In the genomic region with DNA sequence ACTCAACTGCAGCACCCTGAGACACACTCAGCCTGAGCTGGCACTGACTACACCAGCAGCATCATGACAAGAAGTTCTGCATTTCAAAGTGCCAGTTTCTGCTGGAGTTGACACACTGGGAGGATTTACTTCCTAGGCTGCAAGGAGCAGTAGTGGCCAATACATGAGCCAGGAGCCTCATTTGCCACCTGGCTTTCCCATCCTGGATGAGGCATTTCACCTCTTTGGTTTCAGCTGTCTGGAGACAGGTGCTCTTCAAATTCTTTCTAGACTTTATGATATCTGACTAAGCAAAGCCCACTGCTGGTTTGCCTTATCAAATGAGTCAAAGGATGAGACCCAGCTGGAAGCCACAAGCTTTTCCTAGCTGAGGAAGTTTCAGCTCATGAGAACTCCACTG, we compare ENCODE assay signal across 26 mouse cellular contexts. TPM values are rescaled to one million over a fixed set of nuclear protein-coding genes. Genes with fewer than 3 reads are reported as not detected.
DNase-seq lines count a peak whose midpoint lies in the region; ATAC-seq and TF ChIP-seq lines count a peak whose summit lies in the region.
"Had no signal": no experiment of that assay in that cellular context is flagged by ENCODE, and none has a peak within 500 bp of the region (broad histone marks: within the 10 kb centered on the region; RNA-seq: fewer than 3 reads in every experiment).

No protein-coding gene starts in this region.

- no peak overlapping the region for H3K9ac ChIP-seq in embryonic facial prominence, embryonic 13.5 days
- H3K9ac ChIP-seq in liver, embryonic 11.5 days (ENCODE audit: low read depth, low read length), result no peak overlapping the region
- no peak overlapping the region for H3K9ac ChIP-seq in liver, embryonic 12.5 days
- H3K9ac ChIP-seq: embryonic facial prominence, embryonic 12.5 days; embryonic facial prominence, embryonic 15.5 days; forebrain, embryonic 12.5 days had no signal

- H3K36me3 ChIP-seq in embryonic facial prominence, embryonic 13.5 days, result 0 out of 2 replicates have a peak, but pooled peaks cover 7% of the 10 kb centered on the region
- no peaks in the 10 kb centered on the region; the same call in 1 of the 2 replicates for H3K36me3 ChIP-seq in embryonic facial prominence, embryonic 10.5 days (replicated peaks)
- H3K36me3 ChIP-seq in heart, embryonic 10.5 days, result no peaks in the 10 kb centered on the region
- H3K36me3 ChIP-seq in liver, embryonic 11.5 days (ENCODE audit: control insufficient read depth, insufficient read depth, low read length), result no peaks in the 10 kb centered on the region
- no peaks in the 10 kb centered on the region for H3K36me3 ChIP-seq in liver, embryonic 12.5 days
- peaks cover 6% of the 10 kb centered on the region for H3K36me3 ChIP-seq in C2C12 (ENCODE audit: control insufficient read depth, insufficient read depth)
- H3K36me3 ChIP-seq: embryonic facial prominence, embryonic 12.5 days; embryonic facial prominence, embryonic 15.5 days; forebrain, embryonic 12.5 days had no signal

- no peak for TF ChIP-seq CTCF in C2C12 (IDR thresholded peaks at IDR 0.05; ENCODE audit: control insufficient read depth, insufficient read depth, insufficient read length)

- no peak overlapping the region for H3K4me2 ChIP-seq in embryonic facial prominence, embryonic 13.5 days
- no peak overlapping the region for H3K4me2 ChIP-seq in liver, embryonic 11.5 days
- H3K4me2 ChIP-seq in liver, embryonic 12.5 days, result no peak overlapping the region
- H3K4me2 ChIP-seq: embryonic facial prominence, embryonic 12.5 days; embryonic facial prominence, embryonic 15.5 days; forebrain, embryonic 12.5 days had no signal

- H3ac ChIP-seq in C2C12 (ENCODE audit: control insufficient read depth, insufficient read length, low read depth), result no peak overlapping the region

- no peaks in the 10 kb centered on the region for H3K27me3 ChIP-seq in embryonic facial prominence, embryonic 13.5 days
- no peaks in the 10 kb centered on the region for H3K27me3 ChIP-seq in embryonic facial prominence, embryonic 10.5 days (replicated peaks; ENCODE audit: low read depth, poor library complexity, severe bottlenecking)
- no peaks in the 10 kb centered on the region for H3K27me3 ChIP-seq in heart, embryonic 10.5 days (ENCODE audit: insufficient read depth, poor library complexity, severe bottlenecking)
- no peaks in the 10 kb centered on the region for H3K27me3 ChIP-seq in liver, embryonic 11.5 days (replicated peaks; ENCODE audit: control insufficient read depth, insufficient read depth, low read length)
- no peaks in the 10 kb centered on the region for H3K27me3 ChIP-seq in liver, embryonic 12.5 days (replicated peaks)
- no peaks in the 10 kb centered on the region for H3K27me3 ChIP-seq in C2C12 (ENCODE audit: control insufficient read depth, insufficient read depth, insufficient read length)
- H3K27me3 ChIP-seq: embryonic facial prominence, embryonic 12.5 days; embryonic facial prominence, embryonic 15.5 days; forebrain, embryonic 12.5 days had no signal

- no peaks in the 10 kb centered on the region for H3K79me2 ChIP-seq in C2C12 (ENCODE audit: control insufficient read depth, insufficient read depth)

- DNase-seq in embryonic facial prominence, embryonic 10.5 days (ENCODE audit: low spot score), result no peak
- peak; percentile 67 for DNase-seq in heart, embryonic 10.5 days (ENCODE audit: low spot score)
- DNase-seq in heart, adult 8-10 months (ENCODE audit: low spot score), result no peak
- peak; percentile 23 for DNase-seq in liver, embryonic 11.5 days (ENCODE audit: low spot score)
- DNase-seq: adrenal gland, adult 2 months; adrenal gland, postnatal 10 days; adrenal gland, postnatal 25 days; B cell, adult 2 months; cerebellum, adult 11 months; cerebellum, adult 18-20 months; cerebellum, adult 8-10 months; cerebellum, adult 9-11 months; cerebellum, postnatal 14 days; cerebellum, postnatal 36 days; embryo, embryonic 11 days had no signal

- no peak overlapping the region for H3K4me3 ChIP-seq in embryonic facial prominence, embryonic 13.5 days
- no peak overlapping the region for H3K4me3 ChIP-seq in embryonic facial prominence, embryonic 10.5 days
- H3K4me3 ChIP-seq in heart, embryonic 10.5 days, result no peak overlapping the region
- H3K4me3 ChIP-seq in liver, embryonic 11.5 days (ENCODE audit: low read depth, low read length), result no peak overlapping the region
- H3K4me3 ChIP-seq in liver, embryonic 12.5 days, result no peak overlapping the region
- H3K4me3 ChIP-seq in C2C12 (ENCODE audit: insufficient read depth, poor library complexity, severe bottlenecking), result no peak overlapping the region
- H3K4me3 ChIP-seq: embryonic facial prominence, embryonic 12.5 days; embryonic facial prominence, embryonic 15.5 days; erythroblast, embryonic 14.5 days; forebrain, embryonic 10.5 days; forebrain, embryonic 12.5 days had no signal

- no peaks in the 10 kb centered on the region for H3K79me3 ChIP-seq in C2C12 (ENCODE audit: low read depth)

- peaks cover 45% of the 10 kb centered on the region for H3K4me1 ChIP-seq in embryonic facial prominence, embryonic 13.5 days
- peaks cover 41% of the 10 kb centered on the region for H3K4me1 ChIP-seq in embryonic facial prominence, embryonic 10.5 days
- peaks cover 43% of the 10 kb centered on the region for H3K4me1 ChIP-seq in heart, embryonic 10.5 days
- peaks cover 4% of the 10 kb centered on the region for H3K4me1 ChIP-seq in liver, embryonic 11.5 days (replicated peaks; ENCODE audit: control insufficient read depth, insufficient read depth, low read length)
- H3K4me1 ChIP-seq in liver, embryonic 12.5 days, result peaks cover 8% of the 10 kb centered on the region

- H3K9me3 ChIP-seq in embryonic facial prominence, embryonic 13.5 days, result no peaks in the 10 kb centered on the region
- no peaks in the 10 kb centered on the region for H3K9me3 ChIP-seq in embryonic facial prominence, embryonic 10.5 days
- no peaks in the 10 kb centered on the region for H3K9me3 ChIP-seq in heart, embryonic 10.5 days
- no peaks in the 10 kb centered on the region for H3K9me3 ChIP-seq in liver, embryonic 11.5 days (ENCODE audit: control insufficient read depth, low read length)
- no peaks in the 10 kb centered on the region for H3K9me3 ChIP-seq in liver, embryonic 12.5 days (replicated peaks)
- H3K9me3 ChIP-seq: embryonic facial prominence, embryonic 12.5 days; embryonic facial prominence, embryonic 15.5 days; forebrain, embryonic 10.5 days; forebrain, embryonic 12.5 days had no signal

- H3K27ac ChIP-seq in embryonic facial prominence, embryonic 13.5 days, result peak overlapping the region; percentile 12; the same call in 1 of the 2 replicates
- no peak overlapping the region for H3K27ac ChIP-seq in embryonic facial prominence, embryonic 10.5 days (replicated peaks)
- H3K27ac ChIP-seq in heart, embryonic 10.5 days, result no peak overlapping the region
- H3K27ac ChIP-seq in liver, embryonic 11.5 days (ENCODE audit: low read depth, low read length), result no peak overlapping the region
- no peak overlapping the region for H3K27ac ChIP-seq in liver, embryonic 12.5 days
- H3K27ac ChIP-seq: embryonic facial prominence, embryonic 12.5 days; embryonic facial prominence, embryonic 15.5 days; forebrain, embryonic 12.5 days had no signal

- no peak for ATAC-seq in embryonic facial prominence, embryonic 13.5 days (ENCODE audit: insufficient number of reproducible peaks, insufficient read depth, low FRiP score, low TSS enrichment, low read depth)
- ATAC-seq in liver, embryonic 11.5 days (replicated peaks; ENCODE audit: low FRiP score), result no peak
- no peak for ATAC-seq in liver, embryonic 12.5 days
- ATAC-seq: forebrain, embryonic 14.5 days; forebrain, embryonic 16.5 days had no signal

TF ChIP-seq in C2C12, 6 proteins besides CTCF, POLR2A, EP300 and RAD21:
- TF ChIP-seq USF1 (IDR thresholded peaks at IDR 0.05; ENCODE audit: low read depth), result no peak
- TF ChIP-seq MYOD1 (IDR thresholded peaks at IDR 0.05; ENCODE audit: control insufficient read depth, insufficient read length, low read depth), result peak; percentile 67
- TF ChIP-seq CEBPB (IDR thresholded peaks at IDR 0.05; ENCODE audit: low read depth), result no peak
- no peak for TF ChIP-seq MYOG (IDR thresholded peaks at IDR 0.05; ENCODE audit: control insufficient read depth, extremely low read depth, insufficient read length)
- no peak for TF ChIP-seq FOSL1 (IDR thresholded peaks at IDR 0.05; ENCODE audit: insufficient read depth, low read length, poor library complexity, severe bottlenecking)
- TF ChIP-seq MAX (IDR thresholded peaks at IDR 0.05), result no peak

RNA-seq across cellular contexts. Expression of gene Wnt5b, which starts 43.3 kb away (rescaled TPM):
- 11.1 TPM in 2 replicates for polyA plus RNA-seq in embryonic facial prominence, embryonic 13.5 days (2015; fragmentation: Nextera tagmentation; extraction: Ambion mirVana)
- polyA plus RNA-seq in embryonic facial prominence, embryonic 10.5 days (2016; fragmentation: Nextera tagmentation; extraction: Ambion mirVana), result 13.2 and 14.2 TPM in 2 replicates
- 6.7 and 8.0 TPM in 2 replicates for polyA plus RNA-seq in heart, embryonic 10.5 days (2016; fragmentation: Nextera tagmentation; extraction: Ambion mirVana)
- total RNA-seq in heart, adult 8-10 months (2022), result 1 to 10 TPM; 1.6 to 3.8 (median 2.5) TPM
- 3.2 and 3.3 TPM in 2 replicates for polyA plus RNA-seq in liver, embryonic 11.5 days (2014; fragmentation: Nextera tagmentation; extraction: Ambion mirVana)
- polyA plus RNA-seq in liver, embryonic 12.5 days (2016; fragmentation: Nextera tagmentation; extraction: Ambion mirVana), result 1.1 and 1.5 TPM in 2 replicates
- polyA plus RNA-seq in C2C12 (2012; fragmentation: generic; extraction: Trizol), result 0.16 TPM
- total RNA-seq: common myeloid progenitor, adult 5-6 weeks had no signal
- polyA plus RNA-seq: erythroblast, embryonic 14.5 days had no signal

Comparison
In these comparisons a context has a peak if more than half of its experiments do, and no peak if none do; other contexts are left out.
1. DNase-seq: peak in heart, embryonic 10.5 days (single experiment) and liver, embryonic 11.5 days (single experiment); none in embryonic facial prominence, embryonic 10.5 days (single experiment) and heart, adult 8-10 months (single experiment).